Mouse (Mus musculus) kidney, embryonic 16.5 days (tissue): Measurements from ENCODE around the gene Dnaic2. TPM values are rescaled to one million over a fixed set of nuclear protein-coding genes. Genes with fewer than 3 reads are reported as not detected.

Source experiments
- ATAC-seq: fragments of 200-750 bp; cut with Nextera tagmentation; 2 replicates; pipeline ENCODE4 v1.8.0; 2017; ENCODE audit warnings: moderate TSS enrichment; ENCODE audit not compliant: low FRiP score, low TSS enrichment
- H3K27ac ChIP-seq: fragments of 300-500 bp; sonication (generic); 2 replicates; pipeline ENCODE4 v1.5.1; 2014; ENCODE audit warnings: low read length
- H3K27me3 ChIP-seq: fragments of 300-500 bp; sonication (generic); 2 replicates; pipeline ENCODE4 v1.6.1; 2014; ENCODE audit warnings: low read length, control low read depth, mixed read lengths; ENCODE audit not compliant: insufficient read depth
- H3K36me3 ChIP-seq: fragments of 300-500 bp; sonication (generic); 2 replicates; pipeline ENCODE4 v1.6.1; 2014; ENCODE audit warnings: low read length, control low read depth, mixed read lengths; ENCODE audit not compliant: insufficient read depth
- H3K4me1 ChIP-seq: fragments of 300-500 bp; sonication (generic); 2 replicates; pipeline ENCODE4 v1.6.1; 2014; ENCODE audit warnings: low read length, control low read depth, mixed read lengths; ENCODE audit not compliant: insufficient read depth
- H3K4me2 ChIP-seq: fragments of 300-500 bp; sonication (generic); replicated peaks from 2 replicates; pipeline ENCODE4 v1.6.1; 2014; ENCODE audit warnings: low read depth, low read length
- H3K4me3 ChIP-seq: fragments of 300-500 bp; sonication (generic); 2 replicates; pipeline ENCODE4 v1.5.1; 2014; ENCODE audit warnings: mild to moderate bottlenecking, low read length
- H3K9ac ChIP-seq: fragments of 300-500 bp; sonication (generic); replicated peaks from 2 replicates; pipeline ENCODE4 v1.6.1; 2014; ENCODE audit warnings: low read length
- H3K9me3 ChIP-seq: fragments of 300-500 bp; sonication (generic); 2 replicates; pipeline ENCODE4 v1.6.1; 2016; ENCODE audit warnings: low read length, control low read depth
- WGBS: fragments of 180-500 bp; shearing (Covaris S2); extraction: QIAGEN DNeasy Blood & Tissue Kit; methylation state at CpG from one replicate; pipeline ENCODE4 v1.1.7; 2014; 5-methylcytosine and 5-hydroxymethylcytosine counted together
- polyA plus RNA-seq: library from polyadenylated mRNA; unstranded; fragments of >200 nt; fragmentation: Nextera tagmentation; extraction: Ambion mirVana; gene quantifications from 2 replicates; pipeline ENCODE4 v1.2.1, GENCODE M21; 2015

Gene Dnaic2
- polyA plus RNA-seq, 1 experiment from 2014 or later: 0.44 TPM

DNA sequence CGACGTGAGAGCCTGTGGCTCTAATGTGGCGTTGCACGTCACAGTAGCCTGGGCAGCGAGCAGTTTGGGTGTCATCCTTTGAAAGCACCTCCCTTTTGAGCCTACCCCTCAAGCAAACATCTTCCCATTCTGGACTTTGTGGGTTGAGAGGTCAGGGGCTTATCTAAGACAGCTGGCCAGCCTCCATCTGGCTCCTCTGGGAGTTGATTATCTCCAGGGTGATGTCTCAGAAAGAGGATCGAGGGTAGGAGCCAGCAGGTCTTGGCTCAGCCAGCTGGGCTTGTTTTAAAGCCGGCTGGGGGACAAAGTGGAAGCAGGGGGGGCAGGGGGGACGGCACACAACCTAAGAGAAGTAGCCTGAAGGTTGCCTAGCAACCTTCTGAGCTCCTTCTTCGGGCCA, 52.9 kb downstream of the Dnaic2 start:
- WGBS: 42% methylated on average over 9 of the region's 9 CpGs
- ATAC-seq: no peak
- peaks cover 9% of the 10 kb centered on the region for H3K27me3 ChIP-seq

DNA sequence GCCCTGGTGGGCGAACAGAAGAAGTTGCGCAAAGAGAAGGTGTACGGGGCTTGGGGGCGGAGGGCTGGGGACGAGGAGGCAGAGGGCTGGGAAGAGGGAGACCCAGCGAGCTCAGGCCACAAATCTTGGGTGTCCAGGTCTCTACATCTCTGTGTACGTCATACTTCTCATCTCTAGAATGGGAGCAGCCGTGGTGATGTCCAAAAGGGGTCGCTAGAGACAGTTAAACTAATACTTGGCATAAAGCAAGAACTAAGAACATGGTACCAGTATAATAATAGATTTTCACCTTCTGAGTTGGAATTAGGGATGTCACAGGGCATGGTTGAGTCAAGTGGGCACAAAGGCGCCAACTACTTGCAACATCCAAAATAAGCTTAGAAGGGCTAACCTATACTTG, 58.7 kb downstream of the Dnaic2 start:
- peak overlapping the region; percentile 45 for H3K4me2 ChIP-seq
- no peaks in the 10 kb centered on the region for H3K36me3 ChIP-seq
- 0 out of 2 replicates have a peak overlapping the region, but pooled peaks have one; percentile 37 for H3K9ac ChIP-seq
- H3K9me3 ChIP-seq: no peaks in the 10 kb centered on the region
- no peak overlapping the region for H3K27ac ChIP-seq
- 49% methylated on average over 10 of the region's 10 CpGs for WGBS
- 0 out of 2 replicates have a peak, but pooled peaks have one; percentile 9 for ATAC-seq
- peak overlapping the region; percentile 30 for H3K4me3 ChIP-seq
- peaks cover 63% of the 10 kb centered on the region for H3K27me3 ChIP-seq
- peaks cover 12% of the 10 kb centered on the region for H3K4me1 ChIP-seq

More for the DNA sequence above, 52.9 kb downstream of the Dnaic2 start:
- no peak overlapping the region for H3K9ac ChIP-seq
- H3K4me3 ChIP-seq: no peak overlapping the region
- H3K4me1 ChIP-seq: no peaks in the 10 kb centered on the region
- H3K36me3 ChIP-seq: no peaks in the 10 kb centered on the region
- no peaks in the 10 kb centered on the region for H3K9me3 ChIP-seq
- H3K4me2 ChIP-seq: no peak overlapping the region
- no peak overlapping the region for H3K27ac ChIP-seq

DNA sequence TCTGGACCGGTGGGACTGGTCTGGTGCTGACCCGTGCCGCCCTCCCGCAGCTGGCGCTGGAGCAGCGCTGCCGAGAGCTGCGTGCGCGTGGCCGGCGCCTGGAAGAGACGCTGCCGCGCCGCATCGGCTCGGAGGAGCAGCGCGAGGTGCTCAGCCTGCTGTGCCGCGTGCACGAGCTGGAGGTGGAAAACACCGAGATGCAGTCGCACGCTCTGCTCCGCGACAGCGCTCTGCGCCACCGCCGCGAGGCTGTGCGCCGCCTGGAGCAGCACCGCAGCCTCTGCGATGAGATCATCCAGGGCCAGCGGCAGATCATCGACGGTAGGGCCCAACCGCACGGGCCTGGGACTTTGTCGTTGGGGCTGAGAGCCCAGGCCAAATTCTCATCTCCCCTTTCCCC, 59.1 kb downstream of the Dnaic2 start:
- Histone ChIP-seq H3K9me3 (no peaks in the 10 kb centered on the region), H3K4me2 (peak overlapping the region; percentile 45), H3K4me1 (peaks cover 14% of the 10 kb centered on the region), H3K36me3 (no peaks in the 10 kb centered on the region), H3K27me3 (peaks cover 67% of the 10 kb centered on the region), H3K4me3 (peak overlapping the region; percentile 30), H3K27ac (no peak overlapping the region), H3K9ac (peak overlapping the region; percentile 37; the same call in 1 of the 2 replicates)
- ATAC-seq: peak; percentile 21; the same call in 1 of the 2 replicates
- 1% methylated on average over 43 of the region's 43 CpGs for WGBS

DNA sequence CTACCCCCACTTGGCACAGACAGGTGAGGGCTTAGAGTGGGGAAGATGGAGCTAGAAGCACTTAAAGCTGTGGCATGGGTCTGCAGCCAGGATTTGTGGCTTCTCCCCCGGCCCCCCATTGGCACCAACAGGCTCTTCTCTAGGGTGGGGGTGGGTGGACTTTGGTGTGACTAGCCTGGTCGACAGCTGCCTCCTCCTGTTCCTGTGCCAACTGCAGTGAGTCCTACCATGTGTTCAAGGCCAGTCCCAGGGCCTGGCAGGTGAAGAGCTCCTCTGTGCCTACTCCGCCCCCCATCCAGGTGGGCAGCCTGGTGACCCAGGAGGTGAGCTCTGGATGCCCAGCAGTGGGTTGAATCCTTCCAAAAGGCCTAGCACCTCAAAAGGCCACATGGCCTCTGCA, 60.4 kb downstream of the Dnaic2 start:
- Histone ChIP-seq H3K27ac (no peak overlapping the region), H3K9me3 (no peaks in the 10 kb centered on the region), H3K27me3 (peaks cover 80% of the 10 kb centered on the region), H3K9ac (no peak overlapping the region), H3K4me1 (peaks cover 22% of the 10 kb centered on the region), H3K4me2 (no peak overlapping the region), H3K4me3 (no peak overlapping the region), H3K36me3 (no peaks in the 10 kb centered on the region)
- ATAC-seq: no peak
- 81% methylated on average over 3 of the region's 3 CpGs for WGBS

DNA sequence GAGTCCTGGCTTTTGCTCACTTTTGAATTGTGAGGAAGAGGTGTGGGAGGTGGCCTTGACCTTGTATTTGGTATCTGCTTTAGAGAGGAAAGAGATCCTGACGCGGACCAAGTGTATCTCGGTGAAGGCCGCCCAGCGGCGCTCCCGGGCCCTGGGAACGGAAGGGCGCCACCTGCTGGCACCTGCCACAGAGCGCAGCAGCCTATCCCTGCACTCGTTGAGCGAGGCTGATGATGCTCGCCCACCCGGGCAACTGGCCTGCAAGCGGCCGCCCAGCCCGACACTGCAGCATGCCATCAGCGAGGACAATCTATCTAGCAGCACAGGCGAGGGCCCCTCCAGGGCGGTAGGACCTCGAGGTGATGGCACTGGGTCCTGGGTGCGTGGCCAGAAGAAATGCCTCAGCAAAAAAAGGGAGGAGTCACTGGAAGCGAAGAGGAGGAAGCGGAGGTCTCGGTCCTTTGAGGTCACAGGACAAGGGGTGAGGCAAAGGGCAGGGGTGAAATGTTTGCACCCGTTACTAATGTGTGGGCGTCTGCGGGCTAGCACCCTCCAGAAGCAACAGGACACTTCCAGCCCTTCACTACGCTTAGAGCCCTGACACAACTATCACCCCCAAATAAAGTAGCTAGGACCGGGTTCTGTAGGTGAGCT, 62.0 kb downstream of the Dnaic2 start:
- peak overlapping the region; percentile 44 for H3K4me2 ChIP-seq
- 6% methylated on average over 30 of the region's 30 CpGs for WGBS
- no peaks in the 10 kb centered on the region for H3K9me3 ChIP-seq

DNA sequence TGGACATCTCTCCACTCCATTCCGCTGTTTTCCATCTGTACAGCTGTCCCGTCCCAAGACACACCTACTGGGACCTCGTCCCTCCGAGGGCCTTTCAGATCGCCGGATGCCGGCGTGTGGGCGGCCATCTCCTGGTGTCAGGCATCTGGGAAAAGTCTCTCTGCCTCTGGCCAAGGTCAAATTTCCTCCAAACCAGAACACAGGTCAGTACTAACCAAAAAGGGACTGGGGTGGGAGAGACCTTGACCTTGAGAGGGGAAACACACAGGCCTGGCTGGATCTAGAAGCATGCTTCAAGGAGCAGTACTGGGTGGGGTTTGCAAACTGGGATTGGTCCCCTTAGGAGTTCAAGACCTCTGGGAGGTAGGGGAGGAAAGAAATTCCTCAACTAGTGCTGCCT, 62.5 kb downstream of the Dnaic2 start:
- Histone ChIP-seq H3K9ac (no peak overlapping the region), H3K27ac (no peak overlapping the region), H3K4me3 (no peak overlapping the region), H3K4me2 (no peak overlapping the region; the same call in 1 of the 2 replicates), H3K27me3 (peaks cover 92% of the 10 kb centered on the region), H3K4me1 (peaks cover 37% of the 10 kb centered on the region), H3K36me3 (no peaks in the 10 kb centered on the region), H3K9me3 (no peaks in the 10 kb centered on the region)
- ATAC-seq: no peak
- 21% methylated on average over 9 of the region's 9 CpGs for WGBS

More for the DNA sequence above, 62.0 kb downstream of the Dnaic2 start:
- Histone ChIP-seq H3K27ac (no peak overlapping the region), H3K27me3 (peaks cover 95% of the 10 kb centered on the region), H3K9ac (no peak overlapping the region), H3K36me3 (no peaks in the 10 kb centered on the region), H3K4me3 (peak overlapping the region; percentile 18; the same call in 1 of the 2 replicates), H3K4me1 (peaks cover 33% of the 10 kb centered on the region)
- peak; percentile 40; the same call in 1 of the 2 replicates for ATAC-seq

DNA sequence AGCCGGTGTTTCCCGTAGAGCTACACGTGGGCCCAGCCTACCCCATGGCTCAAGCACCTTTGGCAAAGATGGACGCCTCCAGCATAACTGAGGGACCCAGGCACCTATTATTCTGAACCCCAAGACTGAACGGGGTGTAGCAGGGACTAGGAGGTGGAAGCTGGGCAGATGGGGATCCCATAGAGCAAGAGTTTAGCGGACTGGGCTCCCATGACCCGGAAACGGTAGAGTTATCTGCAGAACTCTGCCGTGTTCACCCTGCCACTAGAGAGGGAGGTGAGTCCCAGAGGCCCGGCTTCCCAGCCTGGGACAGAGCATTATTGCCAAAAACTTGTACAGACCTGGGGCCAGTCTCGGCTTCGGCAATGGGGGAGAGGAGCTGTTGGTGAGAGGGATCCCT, 63.0 kb downstream of the Dnaic2 start:
- peaks cover 88% of the 10 kb centered on the region for H3K27me3 ChIP-seq

DNA sequence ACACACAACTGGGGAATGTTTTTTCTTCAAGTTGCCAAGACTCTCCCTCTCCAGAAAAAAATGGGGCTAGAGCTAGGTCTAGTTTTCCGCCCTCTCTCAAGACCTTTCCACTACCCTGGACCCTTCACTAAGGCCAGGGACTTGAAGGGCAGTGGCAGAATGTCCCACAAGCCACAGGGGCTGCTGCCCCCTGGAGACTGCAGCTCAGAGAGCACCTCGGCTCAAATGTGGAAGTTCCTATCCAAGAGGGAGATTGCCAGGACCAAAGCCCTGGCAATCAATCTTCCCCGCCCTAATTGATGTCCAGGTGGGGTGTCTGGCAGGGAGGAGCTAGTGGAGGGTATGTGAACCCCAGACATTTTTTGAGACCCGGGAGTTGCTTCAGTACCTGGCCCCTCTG, 63.6 kb downstream of the Dnaic2 start:
- WGBS: 31% methylated on average over 4 of the region's 4 CpGs
- Histone ChIP-seq H3K4me1 (peaks cover 46% of the 10 kb centered on the region), H3K4me3 (no peak overlapping the region), H3K27me3 (peaks cover 81% of the 10 kb centered on the region), H3K27ac (no peak overlapping the region), H3K36me3 (no peaks in the 10 kb centered on the region), H3K4me2 (no peak overlapping the region), H3K9me3 (no peaks in the 10 kb centered on the region), H3K9ac (no peak overlapping the region)
- ATAC-seq: no peak

More for the DNA sequence above, 63.0 kb downstream of the Dnaic2 start:
- H3K4me3 ChIP-seq: no peak overlapping the region
- no peak overlapping the region for H3K27ac ChIP-seq
- no peak overlapping the region for H3K4me2 ChIP-seq
- no peak overlapping the region for H3K9ac ChIP-seq
- 71% methylated on average over 12 of the region's 12 CpGs for WGBS
- no peak for ATAC-seq
- H3K9me3 ChIP-seq: no peaks in the 10 kb centered on the region
- peaks cover 42% of the 10 kb centered on the region for H3K4me1 ChIP-seq
- H3K36me3 ChIP-seq: no peaks in the 10 kb centered on the region

DNA sequence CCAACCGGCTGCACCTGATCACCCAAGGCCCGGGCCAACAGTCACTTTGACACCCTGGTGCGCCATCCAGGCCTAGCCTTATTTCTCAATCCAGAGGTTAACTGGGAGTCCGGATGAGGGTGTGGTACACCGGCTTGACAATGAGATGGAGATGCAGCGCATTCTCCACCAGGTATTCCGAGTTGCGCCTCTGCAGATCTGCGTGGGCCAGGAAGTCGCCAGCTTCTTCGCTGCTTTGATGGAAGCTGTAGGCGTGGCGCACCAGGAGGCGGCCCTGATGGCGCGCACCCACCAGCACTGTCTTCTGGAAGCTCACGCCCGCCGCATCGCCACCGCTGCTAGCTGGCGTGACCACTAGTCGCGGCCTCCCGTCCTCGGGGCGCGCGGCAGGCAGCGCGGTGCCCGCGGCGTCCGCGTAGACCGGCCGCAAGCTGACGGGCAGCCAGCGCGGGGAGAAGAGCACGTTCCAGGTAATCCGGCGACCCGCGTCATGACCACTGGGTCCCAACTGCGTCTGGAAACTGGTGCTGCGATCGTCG, 64.2 kb downstream of the Dnaic2 start:
- WGBS: 3% methylated on average over 48 of the region's 50 CpGs
- Histone ChIP-seq H3K4me2 (peak overlapping the region; percentile 87), H3K4me3 (peak overlapping the region; percentile 50), H3K9ac (peak overlapping the region; percentile 57), H3K27me3 (peaks cover 75% of the 10 kb centered on the region), H3K27ac (no peak overlapping the region), H3K9me3 (no peaks in the 10 kb centered on the region), H3K36me3 (no peaks in the 10 kb centered on the region), H3K4me1 (peaks cover 45% of the 10 kb centered on the region)
- ATAC-seq: no peak

DNA sequence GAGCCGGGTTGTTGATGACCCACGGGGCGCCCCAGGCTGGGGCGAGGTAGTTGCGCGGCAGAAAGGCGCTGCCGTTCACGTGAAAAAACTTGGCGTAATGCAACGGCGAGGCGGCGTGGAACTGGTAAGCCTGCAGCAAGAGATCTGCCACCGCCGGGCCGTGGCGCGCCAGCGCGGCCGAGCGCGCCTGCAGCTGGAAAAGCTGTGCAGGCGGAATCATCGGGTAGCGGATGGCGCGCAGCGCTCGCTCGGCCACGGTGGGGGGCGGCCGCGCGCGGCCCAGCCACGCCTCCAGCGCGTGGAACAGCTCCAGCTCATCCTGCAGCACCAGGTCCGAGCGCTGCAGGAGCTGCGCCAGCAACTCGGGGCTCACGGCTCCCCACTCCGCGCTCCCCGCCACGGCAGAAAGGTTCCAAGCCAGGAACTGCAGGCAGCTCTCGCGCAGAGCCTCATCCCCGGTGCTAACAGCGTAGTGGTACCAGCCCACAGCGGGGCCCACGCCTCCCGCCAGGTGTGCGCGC, 64.7 kb downstream of the Dnaic2 start:
- peaks cover 70% of the 10 kb centered on the region for H3K27me3 ChIP-seq
- H3K36me3 ChIP-seq: no peaks in the 10 kb centered on the region
- 1% methylated on average over 59 of the region's 59 CpGs for WGBS
- H3K4me3 ChIP-seq: peak overlapping the region; percentile 50
- no peaks in the 10 kb centered on the region for H3K9me3 ChIP-seq
- H3K4me2 ChIP-seq: peak overlapping the region; percentile 87
- peaks cover 44% of the 10 kb centered on the region for H3K4me1 ChIP-seq
- ATAC-seq: no peak
- H3K9ac ChIP-seq: peak overlapping the region; percentile 57
- H3K27ac ChIP-seq: no peak overlapping the region
